Mouse (Mus musculus) CD4-positive, CD25-positive, alpha-beta regulatory T cell, adult 4 months (primary cell): ENCODE data around the gene Dnajc22. TPM values are rescaled to one million over a fixed set of nuclear protein-coding genes. Genes with fewer than 3 reads are reported as not detected.
A peak's percentile ranks its signal among the peaks of the same experiment; 100 is the strongest.
"Not testable (repeated sequence)": the region's sequence is repeated elsewhere in the genome, so short reads cannot be mapped to it uniquely, and the experiment has no call there.

Experiments used
- ATAC-seq: one replicate; pipeline ENCODE4 v1.8.0; 2017
- polyA plus RNA-seq, 2 experiments: library from polyadenylated mRNA; unstranded; fragments of 100-300 nt; shearing (Covaris generic); gene quantifications; one replicate each; pipeline ENCODE4 v1.2.1; 2017

Gene Dnajc22
- not detected for polyA plus RNA-seq

GRCm38 (mm10) chr15:99092870-99093269 is at the start of gene Dnajc22:
Dnajc22 (plus strand) TSS chr15:99093170.
- ATAC-seq: no peak

DNA sequence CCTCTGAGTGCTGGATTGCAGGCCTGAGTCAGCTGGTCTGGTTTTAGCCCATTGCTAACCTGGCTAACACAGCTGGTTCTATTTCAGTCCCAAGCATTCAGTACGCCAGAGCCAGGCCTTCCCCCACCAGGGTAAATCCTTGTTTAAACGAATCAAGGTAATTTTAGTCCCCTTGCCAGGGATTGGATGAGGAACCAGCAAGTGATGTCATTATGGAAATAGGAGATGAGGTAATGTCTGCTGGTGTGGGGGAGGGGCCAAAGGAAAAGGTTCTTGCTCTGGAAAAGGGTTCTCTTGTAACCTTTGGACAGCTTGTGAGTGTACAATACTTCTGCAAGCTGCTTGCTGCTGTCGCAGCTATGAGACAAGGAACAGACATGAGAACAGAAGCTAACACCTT is 48.1 kb upstream of the Dnajc22 start:
- no peak for ATAC-seq

- not testable (repeated sequence) for ATAC-seq
Measured at GRCm38 (mm10) chr15:99045734-99046133, 47.2 kb upstream of the Dnajc22 start.

- ATAC-seq: peak; percentile 67
Measured at GRCm38 (mm10) chr15:99049473-99050253, 43.3 kb upstream of the Dnajc22 start.

GRCm38 (mm10) chr15:99053373-99053772 is 39.6 kb upstream of the Dnajc22 start:
- no peak for ATAC-seq

DNA sequence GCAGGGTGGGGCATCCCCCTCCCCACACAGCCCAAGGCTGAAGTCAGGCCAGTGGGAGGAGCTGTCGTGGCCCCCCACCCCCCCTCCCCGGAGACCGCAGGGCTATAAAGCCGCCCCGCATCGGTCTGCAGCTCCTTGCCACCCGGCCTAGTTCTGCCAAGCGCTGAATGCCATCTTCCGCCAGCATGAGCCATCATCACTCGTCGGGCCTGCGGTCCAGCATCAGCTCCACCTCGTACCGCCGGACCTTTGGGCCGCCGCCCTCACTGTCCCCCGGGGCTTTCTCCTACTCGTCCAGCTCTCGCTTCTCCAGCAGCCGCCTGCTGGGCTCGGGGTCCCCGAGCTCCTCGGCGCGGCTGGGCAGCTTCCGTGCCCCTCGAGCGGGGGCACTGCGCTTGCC is 37.9 kb upstream of the Dnajc22 start, which contains the start of gene Prph:
Prph (plus strand) TSS at position 135 of the 400 bp plus-strand sequence.
- ATAC-seq: no peak

GRCm38 (mm10) chr15:99055511-99055961 is 37.4 kb upstream of the Dnajc22 start:
- ATAC-seq: no peak

DNA sequence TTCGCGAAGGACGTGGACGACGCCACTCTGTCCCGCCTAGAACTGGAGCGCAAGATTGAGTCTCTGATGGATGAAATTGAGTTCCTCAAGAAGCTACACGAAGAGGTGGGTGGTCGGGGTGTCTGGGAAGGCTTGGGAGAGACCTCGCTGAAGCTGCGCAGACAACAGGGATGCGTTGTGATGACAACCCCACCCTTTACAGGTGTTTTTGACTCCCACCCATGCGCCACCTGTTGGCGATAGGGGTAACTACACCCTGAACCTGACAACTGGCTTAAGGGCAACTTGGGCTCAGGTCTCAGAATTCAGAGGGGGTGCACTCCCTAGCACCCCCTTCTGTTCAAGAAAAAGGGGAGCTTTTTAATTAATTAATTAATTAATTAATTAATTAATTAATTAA is 36.6 kb upstream of the Dnajc22 start:
- ATAC-seq: no peak

- ATAC-seq: peak; percentile 85
Measured at GRCm38 (mm10) chr15:99065557-99066165, 27.3 kb upstream of the Dnajc22 start.

DNA sequence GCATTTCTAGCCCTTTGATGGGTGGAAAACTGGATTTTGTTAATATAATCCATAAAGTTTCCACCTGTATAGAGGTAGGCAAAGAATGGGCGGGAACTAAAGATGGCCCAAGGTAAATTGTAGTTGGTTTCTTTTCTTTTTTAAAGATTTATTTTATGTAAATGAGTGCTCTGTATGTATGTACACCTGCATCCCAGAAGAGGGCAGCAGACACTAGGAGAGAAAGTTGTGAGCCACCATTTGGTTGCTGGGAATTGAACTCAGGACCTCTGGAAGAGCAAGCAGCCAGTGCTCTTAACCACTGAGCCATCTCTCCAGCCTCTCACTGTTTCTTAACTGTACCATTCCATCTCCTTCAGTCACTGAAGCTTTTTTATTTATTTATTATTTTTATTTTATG is 21.0 kb upstream of the Dnajc22 start:
- no peak for ATAC-seq

- ATAC-seq: peak; percentile 27
Measured at GRCm38 (mm10) chr15:99074019-99074599, 18.9 kb upstream of the Dnajc22 start, which contains the start of gene Troap. Troap (plus strand) TSS chr15:99074575.

DNA sequence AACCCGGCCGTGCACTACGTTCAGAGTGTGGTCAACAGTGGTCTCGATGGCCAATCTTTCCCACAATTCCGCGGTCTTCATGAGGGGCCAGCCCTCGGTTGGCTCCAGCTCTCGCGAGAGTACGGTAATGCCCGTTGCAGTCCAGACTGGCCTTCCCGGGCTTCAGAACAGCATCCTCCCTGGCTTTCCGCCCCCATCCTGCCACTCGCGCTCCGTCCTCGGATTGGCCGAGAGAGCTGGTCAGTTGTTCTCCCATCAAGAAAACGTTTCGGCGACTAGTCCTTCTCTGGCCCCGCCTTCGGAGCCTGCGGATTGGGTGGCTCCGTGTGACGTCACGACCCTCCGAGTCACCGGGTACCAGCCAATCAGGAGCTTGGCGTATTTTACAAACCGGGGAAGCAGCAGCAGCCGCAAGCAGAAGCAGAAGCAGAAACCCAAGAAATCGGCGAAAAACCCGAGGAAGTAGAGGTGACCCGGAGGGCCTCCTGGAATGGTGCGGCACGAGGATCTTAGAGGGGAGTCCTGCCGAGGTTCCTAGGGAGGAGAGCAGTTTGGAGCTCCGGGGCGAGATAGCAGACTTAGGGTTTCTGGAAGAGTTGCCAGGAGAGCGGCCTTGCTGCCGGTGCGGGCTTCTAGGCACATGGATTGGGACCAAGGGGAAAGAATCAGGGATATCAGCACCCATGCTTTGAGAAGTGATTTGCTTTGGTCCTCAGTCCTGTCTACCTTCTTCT is 18.2 kb upstream of the Dnajc22 start:
- peak; percentile 99 for ATAC-seq

GRCm38 (mm10) chr15:99076011-99076410 is 17.0 kb upstream of the Dnajc22 start:
- not testable (repeated sequence) for ATAC-seq

DNA sequence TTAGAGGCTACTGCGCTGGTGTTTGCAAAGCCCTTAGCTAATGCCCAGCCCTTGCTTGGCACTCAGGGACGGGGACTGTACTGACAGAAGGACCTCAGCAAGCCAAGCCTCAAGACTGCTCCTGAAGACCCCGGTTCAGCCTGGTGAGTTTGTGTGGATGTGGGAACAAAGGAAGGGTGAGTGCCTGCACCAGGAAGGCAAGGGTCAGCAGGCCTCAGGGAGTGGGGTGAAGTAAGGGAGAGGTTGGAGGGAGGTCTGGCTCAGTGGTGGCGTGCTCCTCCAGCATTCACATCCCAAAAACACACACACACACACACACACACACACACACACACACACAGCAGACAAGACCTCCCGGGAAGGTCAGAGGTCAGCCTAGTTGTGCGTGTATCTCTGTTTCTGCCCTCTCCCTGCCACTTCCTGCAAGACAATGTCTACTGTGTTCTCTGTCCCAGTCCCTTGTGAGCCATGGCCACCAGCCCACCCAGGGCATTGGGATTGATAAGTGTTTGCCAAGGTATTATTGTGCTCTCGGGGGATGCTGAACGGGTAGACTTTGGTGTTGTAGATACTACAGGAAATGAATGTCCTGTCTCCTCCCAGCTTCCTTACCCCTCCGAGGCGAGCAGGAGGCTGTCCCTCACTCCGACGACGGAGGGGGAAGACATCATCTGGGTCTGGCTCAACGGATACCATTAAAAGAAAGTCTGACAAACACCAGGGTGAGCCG is 14.6 kb upstream of the Dnajc22 start:
- ATAC-seq: no peak

DNA sequence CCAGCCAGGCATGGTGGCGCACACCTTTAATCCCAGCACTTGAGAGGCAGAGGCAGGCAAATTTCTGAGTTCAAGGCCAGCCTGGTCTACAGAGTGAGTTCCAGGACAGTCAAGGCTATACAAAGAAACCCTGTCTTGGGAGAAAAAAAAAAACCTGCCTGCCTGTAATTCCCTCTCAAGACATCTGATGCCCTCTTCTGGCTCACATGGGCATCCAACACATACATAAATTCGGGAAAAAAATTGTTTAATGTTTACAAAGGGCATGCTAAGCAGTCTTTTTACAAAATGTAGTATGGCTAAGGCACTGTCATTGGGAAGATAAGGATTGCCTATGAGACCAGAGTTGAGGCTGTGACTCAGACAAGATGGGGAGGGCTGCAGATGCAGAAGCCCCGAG is 13.2 kb upstream of the Dnajc22 start:
- ATAC-seq: no peak

GRCm38 (mm10) chr15:99082322-99082721 is 10.6 kb upstream of the Dnajc22 start:
- no peak for ATAC-seq

DNA sequence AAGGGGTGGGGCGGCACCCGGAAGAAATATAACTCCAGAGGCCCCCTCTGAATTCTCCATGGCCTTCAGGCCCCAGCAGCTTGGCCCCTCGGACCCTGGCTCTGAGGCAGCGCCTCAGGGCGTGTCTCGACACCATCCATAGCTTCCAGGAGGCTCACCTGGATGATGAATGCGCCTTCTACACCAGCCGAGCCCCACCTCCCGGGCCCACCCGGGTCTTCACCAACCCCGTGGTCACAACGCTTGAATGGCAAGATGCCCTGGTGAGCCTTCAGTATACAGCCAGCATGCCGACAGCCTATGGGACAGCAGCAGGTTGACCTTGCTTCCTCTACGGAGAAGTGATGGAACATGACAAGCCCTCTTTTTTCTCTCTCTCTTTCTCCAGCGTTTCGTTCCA is 10.1 kb upstream of the Dnajc22 start:
- no peak for ATAC-seq

DNA sequence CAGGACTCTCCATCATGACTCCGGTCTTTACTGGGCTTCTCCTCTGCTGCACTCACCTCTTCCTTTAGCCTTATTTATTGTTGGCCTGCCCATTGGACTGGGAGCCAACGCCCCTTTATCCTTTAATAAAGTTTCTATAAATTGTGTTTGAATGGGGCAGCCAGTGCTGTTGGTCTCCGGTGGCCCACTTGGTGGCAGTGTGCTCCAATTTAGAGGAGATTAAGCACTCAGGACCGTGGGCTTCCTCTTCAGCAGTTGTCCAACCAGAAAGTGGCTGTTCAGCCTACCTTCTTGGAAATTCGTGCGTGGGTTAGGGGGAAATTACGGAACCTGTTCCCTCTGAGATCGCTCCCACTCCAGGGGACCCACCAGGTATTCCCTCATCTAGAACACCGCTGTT is 9.7 kb upstream of the Dnajc22 start:
- peak; percentile 34 for ATAC-seq

DNA sequence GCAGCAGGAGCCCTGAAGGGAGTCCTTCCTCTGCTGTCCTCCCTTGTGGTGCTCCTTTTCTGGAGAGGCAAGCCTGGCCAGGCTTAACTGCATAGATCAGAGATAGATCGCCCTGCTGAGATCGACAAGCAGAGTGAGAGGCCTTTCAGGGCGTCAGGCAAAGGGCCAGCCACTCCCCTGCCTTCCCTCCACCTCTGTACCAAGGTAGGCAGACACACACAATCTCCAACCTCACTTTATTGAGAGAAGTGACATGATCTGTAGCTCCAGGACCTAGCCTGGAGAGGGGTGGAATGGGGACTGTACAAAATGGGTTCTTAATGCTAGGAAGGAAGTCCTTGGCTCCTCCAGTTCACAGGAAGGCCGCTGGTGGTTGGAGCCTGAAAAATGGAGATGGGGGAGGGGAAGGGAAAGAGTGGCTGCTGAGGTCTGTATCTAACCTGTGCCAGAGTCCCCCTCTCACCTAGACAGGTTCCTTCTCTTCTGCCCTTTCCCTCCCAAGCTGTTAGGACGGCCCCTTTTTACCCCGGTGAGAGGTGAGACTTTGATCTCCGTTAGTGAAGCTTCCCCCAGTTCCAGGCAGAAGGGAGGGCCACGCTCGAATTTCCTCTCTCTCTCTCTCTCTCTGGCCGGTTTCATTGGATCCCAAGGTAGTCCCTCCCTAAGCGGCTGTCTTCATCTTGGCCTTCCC is 9.0 kb upstream of the Dnajc22 start:
- ATAC-seq: no peak

DNA sequence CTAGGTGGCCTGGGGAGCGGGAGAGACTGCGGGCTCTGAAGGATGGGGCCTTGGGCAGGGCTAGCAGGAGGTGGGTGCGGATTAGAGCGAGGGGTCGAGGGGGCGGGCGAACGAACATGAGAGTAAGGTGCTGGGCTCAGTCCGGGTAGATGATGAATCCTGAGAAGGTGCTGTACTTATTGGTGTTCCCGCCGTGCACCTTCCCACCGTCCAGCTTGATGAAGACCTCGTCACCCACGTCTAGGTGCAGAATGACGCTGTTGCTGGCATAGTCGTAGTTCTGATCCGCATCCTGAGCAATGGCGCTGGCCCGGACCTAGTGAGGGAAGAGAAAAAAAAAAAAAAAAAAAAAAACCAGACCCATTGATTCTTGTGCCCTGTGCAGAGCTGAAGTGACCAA is 8.4 kb upstream of the Dnajc22 start:
- ATAC-seq: no peak

GRCm38 (mm10) chr15:99085997-99086396 is 7.0 kb upstream of the Dnajc22 start:
- no peak for ATAC-seq
